Mouse (Mus musculus) embryonic facial prominence, embryonic 14.5 days (tissue): ENCODE measurements around the gene Gm26566. TPM values are rescaled to one million over a fixed set of nuclear protein-coding genes. Genes with fewer than 3 reads are reported as not detected.

Experiments used
- ATAC-seq: fragments of 200-750 bp; cut with Nextera tagmentation; 2 replicates; pipeline ENCODE4 v1.8.0; 2017; ENCODE audit warnings: low read depth, moderate number of reproducible peaks, moderate TSS enrichment
- DNase-seq: peaks from one replicate; pipeline ENCODE4 v3.0.0-alpha.2; 2015; ENCODE audit warnings: low spot score
- H3K27ac ChIP-seq: fragments of 300-500 bp; sonication (generic); replicated peaks from 2 replicates; pipeline ENCODE4 v1.5.1; 2014; ENCODE audit warnings: low read depth, mild to moderate bottlenecking, low read length, moderate library complexity
- H3K27me3 ChIP-seq: fragments of 300-500 bp; sonication (generic); replicated peaks from 2 replicates; pipeline ENCODE4 v1.6.1; 2014; ENCODE audit warnings: low read length; ENCODE audit not compliant: control insufficient read depth, insufficient read depth
- H3K36me3 ChIP-seq: fragments of 300-500 bp; sonication (generic); 2 replicates; pipeline ENCODE4 v1.6.1; 2014; ENCODE audit warnings: low read length, mixed read lengths; ENCODE audit not compliant: control insufficient read depth, insufficient read depth
- H3K4me1 ChIP-seq: fragments of 300-500 bp; sonication (generic); 2 replicates; pipeline ENCODE4 v1.6.1; 2014; ENCODE audit warnings: antibody characterized with exemption, low read length; ENCODE audit not compliant: control insufficient read depth, insufficient read depth
- H3K4me2 ChIP-seq: fragments of 300-500 bp; sonication (generic); 2 replicates; pipeline ENCODE4 v1.6.1; 2014; ENCODE audit warnings: low read depth, mild to moderate bottlenecking, low read length, moderate library complexity, mixed read lengths
- H3K4me3 ChIP-seq: fragments of 300-500 bp; sonication (generic); 2 replicates; pipeline ENCODE4 v1.5.1; 2014; ENCODE audit warnings: low read depth, mild to moderate bottlenecking, low read length
- H3K9ac ChIP-seq: fragments of 300-500 bp; sonication (generic); 2 replicates; pipeline ENCODE4 v1.6.1; 2014; ENCODE audit warnings: low read depth, mild to moderate bottlenecking, low read length, moderate library complexity, mixed read lengths
- H3K9me3 ChIP-seq: fragments of 300-500 bp; sonication (generic); 2 replicates; pipeline ENCODE4 v1.6.1; 2016; ENCODE audit warnings: low read length; ENCODE audit not compliant: control insufficient read depth
- WGBS: fragments of 180-500 bp; shearing (Covaris S2); extraction: QIAGEN DNeasy Blood & Tissue Kit; methylation state at CpG from one replicate; pipeline ENCODE4 v1.1.7; 2014; 5-methylcytosine and 5-hydroxymethylcytosine counted together
- polyA plus RNA-seq: library from polyadenylated mRNA; unstranded; fragments of >200 nt; fragmentation: Nextera tagmentation; extraction: Ambion mirVana; gene quantifications from 2 replicates; pipeline ENCODE4 v1.2.1, GENCODE M21; 2014

Gm26566 gene
- polyA plus RNA-seq, 1 experiment from 2014 or later, result 1.2 TPM

DNA sequence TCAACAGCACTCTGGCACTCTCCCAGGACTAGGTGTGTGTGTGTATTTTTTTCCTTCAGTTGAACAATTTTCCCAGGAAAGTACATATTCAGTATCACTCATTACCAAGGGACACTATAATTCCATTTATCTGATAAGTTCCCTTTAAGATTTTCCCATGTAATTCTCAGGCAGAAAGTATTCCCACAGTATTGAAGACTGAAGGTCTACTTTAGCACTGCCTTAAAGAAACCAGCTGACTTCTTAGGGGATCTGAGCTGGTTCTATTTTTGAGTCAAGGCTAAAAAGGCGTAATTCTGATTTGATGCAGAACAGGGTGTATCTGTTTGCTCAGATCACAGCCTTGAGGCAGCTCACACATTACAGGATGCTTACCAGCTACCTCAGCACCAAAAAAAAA, 2.9 kb upstream of the Gm26566 start:
- Histone ChIP-seq H3K9ac (peak overlapping the region; percentile 52), H3K9me3 (no peaks in the 10 kb centered on the region), H3K4me2 (peak overlapping the region; percentile 76), H3K27me3 (no peaks in the 10 kb centered on the region), H3K4me1 (peaks cover 25% of the 10 kb centered on the region), H3K36me3 (peaks cover 47% of the 10 kb centered on the region), H3K27ac (no peak overlapping the region), H3K4me3 (peak overlapping the region; percentile 38)
- no peak for ATAC-seq
- WGBS, result 36% methylated on average over 1 of the region's 1 CpGs
- DNase-seq, result no peak

DNA sequence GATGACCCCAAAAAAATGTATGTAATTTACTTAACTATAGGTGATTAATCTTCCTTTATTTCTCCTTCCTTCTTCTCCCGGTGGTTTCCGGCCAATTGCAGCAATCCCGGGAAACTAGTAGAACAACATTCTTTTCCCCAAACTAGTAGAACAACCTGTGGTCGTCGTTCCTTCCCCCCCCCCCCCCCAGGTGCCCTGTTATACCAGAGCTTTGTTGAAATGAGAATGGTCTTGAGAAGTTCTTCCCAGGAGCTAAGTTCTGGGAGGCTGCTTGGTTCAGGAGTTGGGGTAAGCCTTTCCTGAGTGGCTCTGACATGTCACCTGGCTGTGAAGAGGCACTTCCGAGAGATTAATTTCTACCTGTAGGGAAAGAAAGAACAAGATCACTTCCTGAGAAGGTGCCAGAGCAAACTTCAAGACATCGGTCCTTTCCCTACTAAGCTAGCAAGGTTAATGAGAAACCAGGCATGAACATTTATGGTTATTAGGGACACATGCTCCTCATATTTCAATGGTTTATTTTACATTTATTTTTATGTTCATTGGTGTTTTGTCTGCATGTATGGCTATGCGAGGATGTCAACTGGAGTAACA, 2.0 kb downstream of the Gm26566 start:
- Histone ChIP-seq H3K27me3 (no peaks in the 10 kb centered on the region), H3K36me3 (peaks cover 15% of the 10 kb centered on the region), H3K27ac (peak overlapping the region; percentile 70), H3K9me3 (no peaks in the 10 kb centered on the region), H3K4me2 (0 out of 2 replicates have a peak overlapping the region, but pooled peaks have one; percentile 12), H3K9ac (no peak overlapping the region), H3K4me1 (peaks cover 17% of the 10 kb centered on the region), H3K4me3 (no peak overlapping the region)
- WGBS, result 56% methylated on average over 8 of the region's 8 CpGs
- peak; percentile 38 for DNase-seq
- ATAC-seq, result no peak; the same call in 1 of the 2 replicates

DNA sequence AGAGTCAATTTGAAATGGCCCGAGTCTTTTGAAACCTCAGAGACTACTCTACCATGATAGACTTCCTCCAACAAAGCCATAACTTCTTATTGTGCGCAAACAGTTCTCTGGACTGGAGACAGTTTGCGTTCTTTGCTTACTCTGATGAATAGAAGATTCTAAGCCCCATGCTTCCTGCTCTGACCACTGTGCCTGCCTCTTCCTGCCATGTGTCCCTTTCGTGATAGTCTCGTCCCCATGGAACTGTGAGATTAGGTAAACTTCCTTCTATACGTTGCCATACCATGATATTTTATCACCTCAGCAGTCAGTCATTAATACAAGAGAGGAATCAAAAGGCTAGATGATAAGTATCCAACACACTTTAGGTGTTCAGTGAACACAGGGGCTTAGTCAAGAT, 5.1 kb downstream of the Gm26566 start:
- no peak overlapping the region for H3K4me3 ChIP-seq
- WGBS, result 86% methylated on average over 6 of the region's 6 CpGs
- ATAC-seq (no peak), DNase-seq (no peak)
- H3K27ac ChIP-seq, result no peak overlapping the region
- H3K4me1 ChIP-seq, result no peaks in the 10 kb centered on the region
- no peaks in the 10 kb centered on the region for H3K9me3 ChIP-seq
- no peak overlapping the region for H3K4me2 ChIP-seq
- no peaks in the 10 kb centered on the region for H3K27me3 ChIP-seq
- no peak overlapping the region for H3K9ac ChIP-seq
- H3K36me3 ChIP-seq, result no peaks in the 10 kb centered on the region

DNA sequence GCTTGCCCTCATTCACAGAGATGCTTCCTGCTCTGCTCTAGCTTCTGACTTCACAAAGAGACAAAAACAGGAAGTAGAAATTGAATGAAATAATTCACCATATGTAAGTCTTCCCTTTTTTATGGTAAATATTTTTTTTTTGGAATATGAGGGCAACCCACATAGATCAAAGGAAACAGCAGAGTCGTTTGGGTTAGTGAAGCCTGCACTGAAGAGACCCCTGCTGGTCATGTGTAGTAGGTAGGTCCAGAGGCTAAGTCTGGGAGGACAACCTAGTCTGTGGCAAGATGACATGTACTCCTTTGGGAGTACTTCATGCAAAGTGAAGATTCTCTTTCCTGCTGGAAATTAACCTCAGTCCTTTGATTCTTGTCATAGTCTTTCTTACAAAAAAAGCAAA, 5.7 kb downstream of the Gm26566 start:
- Histone ChIP-seq H3K27ac (no peak overlapping the region), H3K4me2 (no peak overlapping the region), H3K36me3 (no peaks in the 10 kb centered on the region), H3K4me1 (no peaks in the 10 kb centered on the region), H3K9ac (no peak overlapping the region), H3K9me3 (no peaks in the 10 kb centered on the region), H3K4me3 (no peak overlapping the region), H3K27me3 (no peaks in the 10 kb centered on the region)
- DNase-seq (no peak), ATAC-seq (no peak)
- 0% methylated on average over 1 of the region's 1 CpGs for WGBS

DNA sequence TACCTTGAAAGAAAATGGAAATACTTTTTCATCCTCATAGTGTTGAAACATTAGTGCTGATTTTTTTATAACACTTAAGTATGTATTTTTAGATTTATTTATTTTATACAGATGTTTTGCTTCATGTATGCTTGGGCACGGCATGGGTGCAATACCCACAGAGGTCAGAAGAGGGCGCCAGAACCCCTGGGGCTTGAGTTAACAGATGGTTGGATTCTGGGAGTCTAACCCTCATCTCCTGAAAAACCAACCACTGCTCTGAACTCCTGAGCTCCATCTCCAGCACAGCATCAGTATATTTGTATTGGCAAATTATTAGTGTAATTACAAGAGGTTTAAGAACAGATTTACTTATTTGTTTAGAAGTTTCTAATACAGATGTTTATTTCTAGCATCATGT, 16.9 kb downstream of the Gm26566 start:
- no peak overlapping the region for H3K4me2 ChIP-seq

DNA sequence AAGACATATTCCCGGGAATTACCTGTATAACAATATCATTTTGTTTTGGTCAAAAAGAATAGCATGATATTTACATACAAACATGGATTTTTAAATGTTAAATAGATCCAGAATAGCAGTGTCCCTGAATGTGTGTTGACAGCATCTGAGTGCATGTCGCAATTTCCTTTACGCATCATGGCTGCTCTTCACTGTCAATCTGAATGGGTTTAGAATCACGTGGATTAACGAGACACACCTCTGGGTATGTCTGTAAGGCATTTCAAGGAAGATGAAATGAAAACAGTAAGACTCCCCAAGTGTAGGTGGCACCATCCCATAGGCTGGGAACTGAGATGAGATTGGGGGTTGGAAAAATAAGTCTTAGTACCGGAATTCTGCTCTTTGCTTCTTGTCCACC, 17.4 kb downstream of the Gm26566 start:
- 87% methylated on average over 6 of the region's 6 CpGs for WGBS
- Histone ChIP-seq H3K27ac (no peak overlapping the region), H3K4me1 (no peaks in the 10 kb centered on the region), H3K9me3 (no peaks in the 10 kb centered on the region), H3K9ac (no peak overlapping the region), H3K27me3 (no peaks in the 10 kb centered on the region), H3K36me3 (no peaks in the 10 kb centered on the region), H3K4me2 (no peak overlapping the region), H3K4me3 (no peak overlapping the region)
- no peak for ATAC-seq
- no peak for DNase-seq

More for the DNA sequence above, 16.9 kb downstream of the Gm26566 start:
- ATAC-seq (no peak), DNase-seq (no peak)
- WGBS, result 0% methylated on average over 2 of the region's 2 CpGs
- no peaks in the 10 kb centered on the region for H3K27me3 ChIP-seq
- no peaks in the 10 kb centered on the region for H3K9me3 ChIP-seq
- H3K4me3 ChIP-seq, result no peak overlapping the region
- no peaks in the 10 kb centered on the region for H3K4me1 ChIP-seq
- no peak overlapping the region for H3K27ac ChIP-seq
- H3K9ac ChIP-seq, result no peak overlapping the region
- H3K36me3 ChIP-seq, result no peaks in the 10 kb centered on the region

DNA sequence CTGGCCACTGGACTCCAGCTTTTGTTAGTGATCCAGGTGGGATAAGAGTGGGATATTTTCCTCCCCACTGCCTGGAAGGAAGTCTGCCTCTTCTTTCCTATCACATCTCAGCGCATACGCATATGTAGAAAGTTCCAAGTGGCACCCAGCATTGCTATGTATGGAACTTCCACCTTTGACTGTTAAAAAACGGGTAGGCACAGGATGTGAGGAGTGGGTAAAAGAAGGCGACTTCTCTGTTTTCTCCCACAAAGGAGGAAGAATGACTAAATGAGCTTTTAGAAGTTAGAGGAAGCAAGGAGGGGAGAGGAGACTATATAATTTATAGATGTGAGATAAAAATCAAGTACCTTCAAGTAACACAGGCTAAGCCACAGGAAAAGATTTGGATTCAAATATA, 19.8 kb downstream of the Gm26566 start:
- no peak overlapping the region for H3K4me3 ChIP-seq
- no peaks in the 10 kb centered on the region for H3K4me1 ChIP-seq
- no peaks in the 10 kb centered on the region for H3K36me3 ChIP-seq
- no peak overlapping the region for H3K27ac ChIP-seq
- H3K9me3 ChIP-seq, result no peaks in the 10 kb centered on the region
- no peak overlapping the region for H3K9ac ChIP-seq
- DNase-seq, result no peak
- H3K27me3 ChIP-seq, result no peaks in the 10 kb centered on the region
- 86% methylated on average over 4 of the region's 4 CpGs for WGBS
- no peak overlapping the region for H3K4me2 ChIP-seq
- ATAC-seq, result no peak

DNA sequence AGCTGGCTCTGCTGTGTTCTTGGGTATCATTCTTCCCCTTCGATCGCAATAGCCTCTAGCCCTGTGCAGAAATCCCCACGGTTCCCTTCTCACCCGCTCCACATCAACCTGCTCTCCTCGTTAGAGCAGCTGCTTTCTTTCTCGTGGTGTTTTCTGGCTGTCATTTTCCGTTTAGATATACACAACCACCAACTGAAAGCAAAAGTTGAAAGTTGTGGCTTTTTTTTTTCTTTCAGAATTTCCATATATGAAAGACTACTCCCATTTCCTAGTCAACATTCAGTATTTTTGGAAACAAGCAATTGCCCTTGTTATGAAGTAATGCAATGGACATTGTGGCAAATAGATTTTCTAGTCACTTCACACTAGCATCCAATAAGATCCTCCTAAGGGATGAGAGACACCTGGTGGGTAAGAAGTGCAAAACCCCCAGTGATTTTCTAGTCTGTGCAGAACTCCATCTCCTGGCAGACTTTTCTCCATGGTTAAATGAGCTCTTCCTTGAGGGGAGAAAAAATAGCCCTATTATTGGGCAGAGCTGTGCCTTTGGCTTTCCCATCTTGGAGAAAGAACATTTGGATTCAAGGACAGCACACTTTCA, 21.3 kb downstream of the Gm26566 start:
- no peak overlapping the region for H3K9ac ChIP-seq
- no peaks in the 10 kb centered on the region for H3K36me3 ChIP-seq
- H3K27me3 ChIP-seq, result no peaks in the 10 kb centered on the region
- WGBS, result 60% methylated on average over 7 of the region's 7 CpGs
- no peaks in the 10 kb centered on the region for H3K4me1 ChIP-seq
- DNase-seq (no peak), ATAC-seq (no peak)
- no peak overlapping the region for H3K4me3 ChIP-seq
- no peak overlapping the region for H3K27ac ChIP-seq
- H3K4me2 ChIP-seq, result no peak overlapping the region
- H3K9me3 ChIP-seq, result no peaks in the 10 kb centered on the region

DNA sequence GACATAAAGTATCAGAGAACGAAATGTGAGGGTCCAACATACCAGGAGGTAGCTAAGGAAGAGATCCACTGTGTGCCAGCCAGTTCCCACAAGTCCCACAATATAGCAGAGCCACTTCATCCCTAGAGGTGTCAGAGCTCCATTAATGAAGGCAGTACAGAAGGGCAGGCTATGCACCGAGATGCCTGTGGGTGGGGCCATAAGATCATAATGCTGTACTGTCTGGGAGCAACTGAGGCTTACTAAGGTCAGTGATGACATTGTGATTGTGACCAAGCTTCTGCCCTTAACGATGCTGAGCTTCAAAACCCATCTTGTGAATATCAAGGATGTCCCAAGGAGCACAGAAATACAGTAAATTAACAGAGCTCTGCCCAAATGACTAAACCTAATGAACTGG, 22.6 kb downstream of the Gm26566 start:
- H3K4me3 ChIP-seq, result no peak overlapping the region
- H3K4me2 ChIP-seq, result no peak overlapping the region
- no peaks in the 10 kb centered on the region for H3K4me1 ChIP-seq
- H3K27ac ChIP-seq, result no peak overlapping the region
- no peak overlapping the region for H3K9ac ChIP-seq
- ATAC-seq (no peak), DNase-seq (no peak)
- no peaks in the 10 kb centered on the region for H3K36me3 ChIP-seq
- 73% methylated on average over 3 of the region's 3 CpGs for WGBS
- no peaks in the 10 kb centered on the region for H3K9me3 ChIP-seq
- H3K27me3 ChIP-seq, result no peaks in the 10 kb centered on the region
